ENCODE assay signal across 15 mouse cellular contexts in the genomic region with DNA sequence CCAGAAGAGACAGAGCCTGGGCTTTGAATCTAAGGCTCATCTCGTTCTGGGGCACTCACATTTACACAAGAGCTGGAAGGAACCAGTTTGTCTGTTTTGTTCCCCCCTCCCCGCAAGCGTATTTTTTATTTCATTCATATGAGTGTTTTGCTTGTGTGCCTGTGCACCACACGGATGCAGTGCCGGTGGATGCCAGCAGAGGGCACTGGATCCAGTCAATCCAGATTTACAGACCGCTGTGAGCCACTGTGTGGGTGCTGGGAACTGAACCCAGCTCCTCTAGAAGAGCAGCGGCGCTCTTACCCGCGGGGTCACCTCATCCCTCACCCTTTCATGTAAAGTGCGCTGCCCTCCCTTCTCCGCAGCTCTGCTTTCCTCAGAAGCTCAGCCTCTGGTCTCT. TPM values are rescaled to one million over a fixed set of nuclear protein-coding genes. Genes with fewer than 3 reads are reported as not detected.
DNase-seq lines count a peak whose midpoint lies in the region; ATAC-seq and TF ChIP-seq lines count a peak whose summit lies in the region.
"Had no signal": no experiment of that assay in that cellular context is flagged by ENCODE, and none has a peak within 500 bp of the region (broad histone marks: within the 10 kb centered on the region; RNA-seq: fewer than 3 reads in every experiment).

No protein-coding gene starts in this region.

- H3K9me3 ChIP-seq in forebrain, postnatal 0 days (ENCODE audit: low read length): no peaks in the 10 kb centered on the region
- H3K9me3 ChIP-seq in forebrain, embryonic 15.5 days: no peaks in the 10 kb centered on the region
- no peaks in the 10 kb centered on the region for H3K9me3 ChIP-seq in liver, postnatal 0 days (ENCODE audit: low read length)
- peaks cover 4% of the 10 kb centered on the region; the same call in 1 of the 2 replicates for H3K9me3 ChIP-seq in liver, embryonic 12.5 days (replicated peaks)
- H3K9me3 ChIP-seq in MEL (replicated peaks; ENCODE audit: insufficient read depth, low read length): no peaks in the 10 kb centered on the region
- no peaks in the 10 kb centered on the region for H3K9me3 ChIP-seq in intestine, postnatal 0 days (ENCODE audit: control insufficient read depth)
- H3K9me3 ChIP-seq in midbrain, embryonic 16.5 days (replicated peaks; ENCODE audit: control insufficient read depth, low read length, poor library complexity, severe bottlenecking): no peaks in the 10 kb centered on the region
- H3K9me3 ChIP-seq in midbrain, embryonic 14.5 days (ENCODE audit: control insufficient read depth, low read length): no peaks in the 10 kb centered on the region

- TF ChIP-seq POLR2A in MEL (IDR thresholded peaks at IDR 0.05; ENCODE audit: control insufficient read depth in 1 of 2, insufficient read depth in 1 of 2, low read depth in 1 of 2, low read length in 2 of 2, poor library complexity in 1 of 2): no peak

- peak; percentile 26; the same call in 1 of the 2 replicates for TF ChIP-seq RAD21 in MEL (IDR thresholded peaks at IDR 0.05; ENCODE audit: low read depth, low read length)

- peak; percentile 30 for TF ChIP-seq CTCF in forebrain, postnatal 0 days (IDR thresholded peaks at IDR 0.05; ENCODE audit: low read depth)
- TF ChIP-seq CTCF in liver, postnatal 0 days (IDR thresholded peaks at IDR 0.05; ENCODE audit: low read depth): peak; percentile 51
- peak; percentile 55 to 66 (median 57) for TF ChIP-seq CTCF in MEL (IDR thresholded peaks at IDR 0.05 in 2 of 3, conservative IDR thresholded peaks at IDR 0.05 in 1 of 3; ENCODE audit: control insufficient read depth in 1 of 3, insufficient read depth in 1 of 3, low read depth in 2 of 3, low read length in 3 of 3, poor library complexity in 1 of 3, severe bottlenecking in 1 of 3)
- peak; percentile 55 for TF ChIP-seq CTCF in intestine, postnatal 0 days (IDR thresholded peaks at IDR 0.05; ENCODE audit: low read depth)

- H3K36me3 ChIP-seq in forebrain, postnatal 0 days (ENCODE audit: insufficient read depth): no peaks in the 10 kb centered on the region
- H3K36me3 ChIP-seq in forebrain, embryonic 15.5 days: no peaks in the 10 kb centered on the region
- no peaks in the 10 kb centered on the region for H3K36me3 ChIP-seq in liver, postnatal 0 days (replicated peaks; ENCODE audit: insufficient read depth, low read length)
- no peaks in the 10 kb centered on the region for H3K36me3 ChIP-seq in liver, embryonic 12.5 days
- H3K36me3 ChIP-seq in MEL (ENCODE audit: control insufficient read depth in 1 of 2, insufficient read depth in 2 of 2, low read length in 2 of 2): peaks cover 0 to 7% of the 10 kb centered on the region in 2 experiments; a peak in 2 of 4 replicates
- no peaks in the 10 kb centered on the region for H3K36me3 ChIP-seq in intestine, postnatal 0 days (ENCODE audit: control insufficient read depth, insufficient read depth)
- no peaks in the 10 kb centered on the region for H3K36me3 ChIP-seq in midbrain, embryonic 16.5 days (ENCODE audit: control insufficient read depth, insufficient read depth, low read length)
- H3K36me3 ChIP-seq in midbrain, embryonic 14.5 days (ENCODE audit: control insufficient read depth, insufficient read depth, low read length): no peaks in the 10 kb centered on the region
- H3K36me3 ChIP-seq: liver, embryonic 13.5 days had no signal

- 83% methylated on average over 12 of the region's 12 CpGs for WGBS in forebrain, postnatal 0 days
- 80% methylated on average over 12 of the region's 12 CpGs for WGBS in forebrain, embryonic 15.5 days
- WGBS in liver, postnatal 0 days (ENCODE audit: insufficient replicate concordance): 78% methylated on average over 12 of the region's 12 CpGs
- 60% methylated on average over 12 of the region's 12 CpGs for WGBS in liver, embryonic 12.5 days (ENCODE audit: insufficient replicate concordance)
- WGBS in intestine, postnatal 0 days: 85% methylated on average over 12 of the region's 12 CpGs
- 78% methylated on average over 12 of the region's 12 CpGs for WGBS in midbrain, embryonic 16.5 days
- WGBS in midbrain, embryonic 14.5 days: 80% methylated on average over 12 of the region's 12 CpGs

- no peak for DNase-seq in forebrain, postnatal 0 days
- no peak for DNase-seq in liver, postnatal 0 days
- peak; percentile 49 for DNase-seq in MEL (ENCODE audit: low read depth, low spot score)
- DNase-seq in midbrain, embryonic 14.5 days: no peak
- DNase-seq: adrenal gland, postnatal 10 days; cerebellum, postnatal 36 days; liver, embryonic 13.5 days; right cerebral cortex, postnatal 14 days had no signal

- H3K4me3 ChIP-seq in forebrain, postnatal 0 days (ENCODE audit: low read depth, low read length): no peak overlapping the region
- H3K4me3 ChIP-seq in forebrain, embryonic 15.5 days: no peak overlapping the region
- no peak overlapping the region for H3K4me3 ChIP-seq in liver, postnatal 0 days (ENCODE audit: low read depth, low read length)
- no peak overlapping the region for H3K4me3 ChIP-seq in liver, embryonic 12.5 days
- no peak overlapping the region for H3K4me3 ChIP-seq in MEL (ENCODE audit: control insufficient read depth in 1 of 2, insufficient read depth in 1 of 2, low read depth in 2 of 2, low read length in 2 of 2)
- H3K4me3 ChIP-seq in intestine, postnatal 0 days (ENCODE audit: low read depth, low read length): no peak overlapping the region
- no peak overlapping the region for H3K4me3 ChIP-seq in midbrain, embryonic 16.5 days (ENCODE audit: low read depth, low read length)
- no peak overlapping the region for H3K4me3 ChIP-seq in midbrain, embryonic 14.5 days (replicated peaks; ENCODE audit: low read depth, low read length)
- H3K4me3 ChIP-seq: liver, embryonic 13.5 days had no signal

- peaks cover 4% of the 10 kb centered on the region; the same call in 1 of the 2 replicates for H3K4me1 ChIP-seq in forebrain, postnatal 0 days (ENCODE audit: insufficient read depth)
- peaks cover 12% of the 10 kb centered on the region for H3K4me1 ChIP-seq in forebrain, embryonic 15.5 days
- H3K4me1 ChIP-seq in liver, postnatal 0 days (ENCODE audit: insufficient read depth): peaks cover 27% of the 10 kb centered on the region
- peaks cover 16% of the 10 kb centered on the region for H3K4me1 ChIP-seq in liver, embryonic 12.5 days
- peaks cover 0 to 9% of the 10 kb centered on the region in 2 experiments; a peak in 3 of 4 replicates for H3K4me1 ChIP-seq in MEL (ENCODE audit: control insufficient read depth in 1 of 2, insufficient read depth in 2 of 2, low read length in 2 of 2)
- peaks cover 13% of the 10 kb centered on the region for H3K4me1 ChIP-seq in intestine, postnatal 0 days (replicated peaks; ENCODE audit: control insufficient read depth, insufficient read depth, low read length)
- peaks cover 9% of the 10 kb centered on the region for H3K4me1 ChIP-seq in midbrain, embryonic 16.5 days (ENCODE audit: control insufficient read depth, insufficient read depth, low read length)
- peaks cover 11% of the 10 kb centered on the region for H3K4me1 ChIP-seq in midbrain, embryonic 14.5 days (ENCODE audit: control insufficient read depth, insufficient read depth, low read length)

- no peak for ATAC-seq in forebrain, postnatal 0 days
- no peak for ATAC-seq in forebrain, embryonic 15.5 days (replicated peaks)
- ATAC-seq in liver, postnatal 0 days: no peak
- no peak for ATAC-seq in liver, embryonic 12.5 days
- no peak for ATAC-seq in intestine, postnatal 0 days
- ATAC-seq in midbrain, embryonic 16.5 days: no peak
- no peak for ATAC-seq in midbrain, embryonic 14.5 days (ENCODE audit: low FRiP score, low TSS enrichment)
- ATAC-seq: inflammation-experienced regulatory T-cells, adult 6 months; Patski had no signal

- H3K9ac ChIP-seq in forebrain, postnatal 0 days: no peak overlapping the region
- no peak overlapping the region for H3K9ac ChIP-seq in forebrain, embryonic 15.5 days (replicated peaks)
- no peak overlapping the region for H3K9ac ChIP-seq in liver, postnatal 0 days (replicated peaks)
- H3K9ac ChIP-seq in liver, embryonic 12.5 days: no peak overlapping the region
- H3K9ac ChIP-seq in MEL (ENCODE audit: control insufficient read depth, low read depth, low read length, poor library complexity, severe bottlenecking): no peak overlapping the region
- no peak overlapping the region for H3K9ac ChIP-seq in intestine, postnatal 0 days (ENCODE audit: low read depth, low read length)
- no peak overlapping the region for H3K9ac ChIP-seq in midbrain, embryonic 16.5 days (ENCODE audit: low read depth, low read length)
- H3K9ac ChIP-seq in midbrain, embryonic 14.5 days (replicated peaks; ENCODE audit: low read length): no peak overlapping the region
- H3K9ac ChIP-seq: liver, embryonic 13.5 days had no signal

- H3K27me3 ChIP-seq in forebrain, postnatal 0 days (ENCODE audit: insufficient read depth, low read length): no peaks in the 10 kb centered on the region
- H3K27me3 ChIP-seq in forebrain, embryonic 15.5 days: 0 out of 2 replicates have a peak, but pooled peaks cover 8% of the 10 kb centered on the region
- H3K27me3 ChIP-seq in liver, postnatal 0 days (ENCODE audit: insufficient read depth, low read length): no peaks in the 10 kb centered on the region
- H3K27me3 ChIP-seq in liver, embryonic 12.5 days (replicated peaks): peaks cover 45% of the 10 kb centered on the region
- no peaks in the 10 kb centered on the region for H3K27me3 ChIP-seq in MEL (ENCODE audit: control insufficient read depth in 1 of 2, insufficient read depth in 2 of 2, low read length in 2 of 2)
- H3K27me3 ChIP-seq in intestine, postnatal 0 days (replicated peaks; ENCODE audit: control insufficient read depth, insufficient read depth, low read length): no peaks in the 10 kb centered on the region
- H3K27me3 ChIP-seq in midbrain, embryonic 16.5 days (ENCODE audit: control insufficient read depth, insufficient read depth, low read depth, low read length): no peaks in the 10 kb centered on the region
- 0 out of 2 replicates have a peak, but pooled peaks cover 3% of the 10 kb centered on the region for H3K27me3 ChIP-seq in midbrain, embryonic 14.5 days (ENCODE audit: control insufficient read depth, insufficient read depth, low read length)
- H3K27me3 ChIP-seq: Patski had no signal

- H3K4me2 ChIP-seq in forebrain, postnatal 0 days (ENCODE audit: low read depth): no peak overlapping the region
- H3K4me2 ChIP-seq in forebrain, embryonic 15.5 days (replicated peaks): no peak overlapping the region
- no peak overlapping the region for H3K4me2 ChIP-seq in liver, postnatal 0 days (ENCODE audit: low read depth, low read length)
- no peak overlapping the region for H3K4me2 ChIP-seq in liver, embryonic 12.5 days
- no peak overlapping the region for H3K4me2 ChIP-seq in intestine, postnatal 0 days (replicated peaks; ENCODE audit: low read depth)
- no peak overlapping the region for H3K4me2 ChIP-seq in midbrain, embryonic 16.5 days (ENCODE audit: low read length)
- H3K4me2 ChIP-seq in midbrain, embryonic 14.5 days (ENCODE audit: low read length): no peak overlapping the region
- H3K4me2 ChIP-seq: liver, embryonic 13.5 days had no signal

- no peak overlapping the region for H3K27ac ChIP-seq in forebrain, postnatal 0 days (ENCODE audit: low read depth, low read length)
- no peak overlapping the region for H3K27ac ChIP-seq in forebrain, embryonic 15.5 days (replicated peaks)
- no peak overlapping the region for H3K27ac ChIP-seq in liver, postnatal 0 days (ENCODE audit: low read depth)
- H3K27ac ChIP-seq in liver, embryonic 12.5 days: no peak overlapping the region
- no peak overlapping the region for H3K27ac ChIP-seq in MEL (ENCODE audit: control insufficient read depth, low read depth, low read length)
- H3K27ac ChIP-seq in intestine, postnatal 0 days (ENCODE audit: low read depth, low read length): peak overlapping the region; percentile 78
- no peak overlapping the region for H3K27ac ChIP-seq in midbrain, embryonic 16.5 days (ENCODE audit: low read length)
- H3K27ac ChIP-seq in midbrain, embryonic 14.5 days (replicated peaks; ENCODE audit: low read depth, low read length): no peak overlapping the region
- H3K27ac ChIP-seq: liver, embryonic 13.5 days had no signal

- no peak for TF ChIP-seq EP300 in liver, postnatal 0 days (IDR thresholded peaks at IDR 0.05; ENCODE audit: low read depth)
- no peak for TF ChIP-seq EP300 in MEL (IDR thresholded peaks at IDR 0.05; ENCODE audit: low read depth in 1 of 2, low read length in 2 of 2)

- H3K79me2 ChIP-seq in MEL (ENCODE audit: control insufficient read depth, insufficient read depth, low read length, poor library complexity): no peaks in the 10 kb centered on the region

RNA-seq across cellular contexts. Expression of a gene that starts 1.3 kb away (rescaled TPM):
- total RNA-seq in forebrain, postnatal 0 days (2014; rRNA removed): 51.6 and 52.9 TPM in 2 replicates
- 58.5 and 60.7 TPM in 2 replicates for polyA plus RNA-seq in forebrain, postnatal 0 days (2015; fragmentation: Nextera tagmentation; extraction: Ambion mirVana)
- 68.1 and 70.3 TPM in 2 replicates for polyA plus RNA-seq in forebrain, embryonic 15.5 days (2015; fragmentation: Nextera tagmentation; extraction: Ambion mirVana)
- 25.0 and 26.0 TPM in 2 replicates for polyA plus RNA-seq in liver, postnatal 0 days (2015; fragmentation: Nextera tagmentation; extraction: Ambion mirVana)
- polyA plus RNA-seq in liver, embryonic 12.5 days (2016; fragmentation: Nextera tagmentation; extraction: Ambion mirVana): 41.9 and 42.5 TPM in 2 replicates
- 24.3 and 27.3 TPM in 2 replicates for total RNA-seq in MEL (2012; rRNA removed)
- 10 to 100 TPM in 1 of 2 experiments, not detected in 1; 49.8 TPM for polyA plus RNA-seq in MEL (2012; ENCODE audit: insufficient read depth in 1 of 2, insufficient read length in 2 of 2, low read depth in 1 of 2, low replicate concordance in 2 of 2, missing spikeins in 1 of 2)
- 72.7 and 73.4 TPM in 2 replicates for polyA plus RNA-seq in intestine, postnatal 0 days (2015; fragmentation: Nextera tagmentation; extraction: Ambion mirVana)
- polyA plus RNA-seq in midbrain, embryonic 16.5 days (2015; fragmentation: Nextera tagmentation; extraction: Ambion mirVana): 62.1 and 62.3 TPM in 2 replicates
- 68.8 and 71.6 TPM in 2 replicates for polyA plus RNA-seq in midbrain, embryonic 14.5 days (2014; fragmentation: Nextera tagmentation; extraction: Ambion mirVana)

RNA-seq across cellular contexts. Expression of a gene that starts 35.5 kb away (rescaled TPM):
- total RNA-seq in forebrain, postnatal 0 days (2014; rRNA removed): 2.4 and 5.0 TPM in 2 replicates
- polyA plus RNA-seq in forebrain, postnatal 0 days (2015; fragmentation: Nextera tagmentation; extraction: Ambion mirVana): 1.6 and 2.5 TPM in 2 replicates
- polyA plus RNA-seq in forebrain, embryonic 15.5 days (2015; fragmentation: Nextera tagmentation; extraction: Ambion mirVana): 0.27 and 0.38 TPM in 2 replicates
- not detected in 2 replicates for polyA plus RNA-seq in liver, postnatal 0 days (2015; fragmentation: Nextera tagmentation; extraction: Ambion mirVana)
- 0.12 TPM in 1 of 2 replicates, not detected in the other for polyA plus RNA-seq in liver, embryonic 12.5 days (2016; fragmentation: Nextera tagmentation; extraction: Ambion mirVana)
- not detected in 2 replicates for total RNA-seq in MEL (2012; rRNA removed)
- not detected for polyA plus RNA-seq in MEL (2012; ENCODE audit: insufficient read depth in 1 of 2, insufficient read length in 2 of 2, low read depth in 1 of 2, low replicate concordance in 2 of 2, missing spikeins in 1 of 2)
- polyA plus RNA-seq in intestine, postnatal 0 days (2015; fragmentation: Nextera tagmentation; extraction: Ambion mirVana): 0.81 and 0.91 TPM in 2 replicates
- polyA plus RNA-seq in midbrain, embryonic 16.5 days (2015; fragmentation: Nextera tagmentation; extraction: Ambion mirVana): 3.9 and 6.6 TPM in 2 replicates
- polyA plus RNA-seq in midbrain, embryonic 14.5 days (2014; fragmentation: Nextera tagmentation; extraction: Ambion mirVana): 1.6 TPM in 2 replicates
- polyA plus RNA-seq: heart, embryonic 16.5 days; inflammation-experienced regulatory T-cells, adult 6 months had no signal

RNA-seq across cellular contexts. Expression of a gene that starts 56.0 kb away (rescaled TPM):
- total RNA-seq in forebrain, postnatal 0 days (2014; rRNA removed): 21.8 and 29.7 TPM in 2 replicates
- polyA plus RNA-seq in forebrain, postnatal 0 days (2015; fragmentation: Nextera tagmentation; extraction: Ambion mirVana): 6.8 and 7.5 TPM in 2 replicates
- 4.6 and 5.1 TPM in 2 replicates for polyA plus RNA-seq in forebrain, embryonic 15.5 days (2015; fragmentation: Nextera tagmentation; extraction: Ambion mirVana)
- polyA plus RNA-seq in liver, postnatal 0 days (2015; fragmentation: Nextera tagmentation; extraction: Ambion mirVana): 2.3 and 3.0 TPM in 2 replicates
- polyA plus RNA-seq in liver, embryonic 12.5 days (2016; fragmentation: Nextera tagmentation; extraction: Ambion mirVana): 4.2 and 4.9 TPM in 2 replicates
- total RNA-seq in MEL (2012; rRNA removed): 0.23 and 0.50 TPM in 2 replicates
- under 1 TPM in 1 of 2 experiments, not detected in 1; 0.25 TPM for polyA plus RNA-seq in MEL (2012; ENCODE audit: insufficient read depth in 1 of 2, insufficient read length in 2 of 2, low read depth in 1 of 2, low replicate concordance in 2 of 2, missing spikeins in 1 of 2)
- 23.1 and 25.6 TPM in 2 replicates for polyA plus RNA-seq in intestine, postnatal 0 days (2015; fragmentation: Nextera tagmentation; extraction: Ambion mirVana)
- polyA plus RNA-seq in midbrain, embryonic 16.5 days (2015; fragmentation: Nextera tagmentation; extraction: Ambion mirVana): 8.6 and 10.5 TPM in 2 replicates
- 4.3 and 4.4 TPM in 2 replicates for polyA plus RNA-seq in midbrain, embryonic 14.5 days (2014; fragmentation: Nextera tagmentation; extraction: Ambion mirVana)
- polyA plus RNA-seq: inflammation-experienced regulatory T-cells, adult 6 months had no signal
